Mouse (Mus musculus): ENCODE data around the gene Mbl1. TPM values are rescaled to one million over a fixed set of nuclear protein-coding genes. Genes with fewer than 3 reads are reported as not detected.

The Mbl1 gene
- polyA plus RNA-seq, 1 experiment from 2014 or later: not detected

DNA sequence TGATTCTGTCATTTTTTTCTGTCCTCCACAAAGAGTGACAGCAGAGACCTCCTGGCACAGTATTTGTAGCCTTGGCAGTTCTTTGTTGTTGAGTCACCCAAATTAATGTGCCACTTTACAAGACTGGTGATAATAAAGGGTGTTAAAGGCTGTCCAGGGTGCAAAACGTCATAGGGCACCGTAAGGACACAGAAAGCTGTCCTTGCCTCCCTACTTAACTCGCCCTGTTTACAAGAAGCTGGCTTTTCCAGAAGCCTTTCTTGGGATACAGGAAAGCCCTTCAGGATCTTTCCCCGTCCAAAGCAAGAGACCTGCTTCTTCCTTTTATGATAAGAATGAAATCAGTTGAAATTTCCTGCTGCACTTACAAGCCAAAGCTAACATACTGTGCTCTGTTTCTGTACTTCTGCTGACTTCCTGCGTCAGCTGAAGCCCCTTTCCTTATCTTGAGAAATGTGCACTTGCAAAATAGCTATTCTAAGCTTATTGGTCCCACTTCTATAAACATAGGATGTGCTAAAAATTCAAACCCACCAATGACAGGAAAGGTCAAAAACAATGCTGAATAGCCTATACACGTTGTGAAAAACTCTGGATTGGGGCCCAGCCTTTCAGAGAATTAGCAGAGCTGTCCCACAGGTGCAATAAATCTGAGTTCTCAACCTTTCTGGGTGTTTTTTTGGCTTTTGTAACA, 46.9 kb downstream of the Mbl1 start:
- no peak for ATAC-seq (ENCODE audit: insufficient number of reproducible peaks, insufficient read depth, low FRiP score, low TSS enrichment, low read depth)
- Histone ChIP-seq H3K4me2 (no peak overlapping the region), H3K9me3 (no peaks in the 10 kb centered on the region), H3K4me3 (replicated peaks) (no peak overlapping the region), H3K4me1 (replicated peaks) (no peaks in the 10 kb centered on the region), H3K9ac (replicated peaks) (no peak overlapping the region), H3K27ac (no peak overlapping the region), H3K27me3 (no peaks in the 10 kb centered on the region), H3K36me3 (no peaks in the 10 kb centered on the region)
- 55% methylated on average over 6 of the region's 6 CpGs for WGBS

Other genes with a start within 250 kb of the Mbl1 start
- gene Tspan14, start 184.7 kb upstream of the Mbl1 start, polyA plus RNA-seq (2016; fragmentation: Nextera tagmentation; extraction: Ambion mirVana): 68.4 and 70.1 TPM in 2 replicates
- 35.3 and 39.4 TPM in 2 replicates for gene Fam213a, start 137.7 kb upstream of the Mbl1 start, polyA plus RNA-seq (2016; fragmentation: Nextera tagmentation; extraction: Ambion mirVana)
- gene Dydc2, start 82.2 kb upstream of the Mbl1 start, polyA plus RNA-seq (2016; fragmentation: Nextera tagmentation; extraction: Ambion mirVana): not detected in 2 replicates
- not detected in 2 replicates for gene Dydc1, start 78.5 kb upstream of the Mbl1 start, polyA plus RNA-seq (2016; fragmentation: Nextera tagmentation; extraction: Ambion mirVana)
- not detected in 2 replicates for gene Mat1a, start 46.4 kb upstream of the Mbl1 start, polyA plus RNA-seq (2016; fragmentation: Nextera tagmentation; extraction: Ambion mirVana)
- not detected in 2 replicates for gene Sftpa1, start 19.7 kb upstream of the Mbl1 start, polyA plus RNA-seq (2016; fragmentation: Nextera tagmentation; extraction: Ambion mirVana)
- gene Sftpd, start 33.7 kb downstream of the Mbl1 start, polyA plus RNA-seq (2016; fragmentation: Nextera tagmentation; extraction: Ambion mirVana): not detected in 2 replicates
- gene Gm2832, start 127.3 kb downstream of the Mbl1 start, polyA plus RNA-seq (2016; fragmentation: Nextera tagmentation; extraction: Ambion mirVana): not detected in 2 replicates
- gene Gm5798, start 197.2 kb downstream of the Mbl1 start, polyA plus RNA-seq (2016; fragmentation: Nextera tagmentation; extraction: Ambion mirVana): not detected in 2 replicates
- not detected in 2 replicates for gene Gm7945, start 234.9 kb downstream of the Mbl1 start, polyA plus RNA-seq (2016; fragmentation: Nextera tagmentation; extraction: Ambion mirVana)

Data from limb, embryonic 12.5 days (tissue).